Mouse (Mus musculus): ENCODE measurements at regions not wholly inside any gene's neighbourhood (a gene's known extent, or its start where the extent isn't known, plus 50 kb on each side); places are given as distances from the start of the nearest gene placed in this dataset.

DNA sequence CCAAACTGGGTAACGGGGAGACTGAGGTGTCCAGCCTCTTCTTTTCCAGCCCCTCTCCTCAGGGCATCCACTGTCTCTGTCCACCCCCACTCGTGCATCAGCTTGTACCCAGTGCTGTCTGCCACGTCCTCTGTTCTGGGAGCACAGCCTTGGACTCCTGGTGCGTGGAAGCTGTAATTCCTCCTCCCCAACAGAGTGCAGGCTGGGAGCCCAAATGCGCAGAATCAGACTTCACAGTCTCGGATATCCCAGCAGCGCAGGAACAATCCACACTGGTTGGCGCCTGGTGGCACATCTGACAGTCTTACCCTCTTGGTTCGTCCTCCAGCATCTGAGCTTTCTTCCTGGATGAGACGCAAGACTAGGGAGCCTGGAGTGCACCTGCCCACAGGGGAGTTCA, 61.9 kb upstream of the Ipo5 start:
- H3K4me1 ChIP-seq (replicated peaks; ENCODE audit: control insufficient read depth, insufficient read depth, low read length) = no peaks in the 10 kb centered on the region
- no peak overlapping the region for H3K4me2 ChIP-seq (replicated peaks; ENCODE audit: low read depth, low read length)
- H3K9ac ChIP-seq (ENCODE audit: low read depth, low read length) = no peak overlapping the region
- 74% methylated on average over 10 of the region's 10 CpGs for WGBS
- ATAC-seq (ENCODE audit: low FRiP score) (no peak), DNase-seq (ENCODE audit: low spot score) (no peak)
- no peaks in the 10 kb centered on the region for H3K36me3 ChIP-seq (ENCODE audit: control insufficient read depth, insufficient read depth, low read length)
- H3K27ac ChIP-seq (ENCODE audit: low read depth, low read length) = no peak overlapping the region
- no peaks in the 10 kb centered on the region for H3K9me3 ChIP-seq (ENCODE audit: control insufficient read depth, low read length)
- no peaks in the 10 kb centered on the region for H3K27me3 ChIP-seq (ENCODE audit: control insufficient read depth, insufficient read depth, low read length)
- H3K4me3 ChIP-seq (ENCODE audit: low read depth, low read length) = no peak overlapping the region

DNA sequence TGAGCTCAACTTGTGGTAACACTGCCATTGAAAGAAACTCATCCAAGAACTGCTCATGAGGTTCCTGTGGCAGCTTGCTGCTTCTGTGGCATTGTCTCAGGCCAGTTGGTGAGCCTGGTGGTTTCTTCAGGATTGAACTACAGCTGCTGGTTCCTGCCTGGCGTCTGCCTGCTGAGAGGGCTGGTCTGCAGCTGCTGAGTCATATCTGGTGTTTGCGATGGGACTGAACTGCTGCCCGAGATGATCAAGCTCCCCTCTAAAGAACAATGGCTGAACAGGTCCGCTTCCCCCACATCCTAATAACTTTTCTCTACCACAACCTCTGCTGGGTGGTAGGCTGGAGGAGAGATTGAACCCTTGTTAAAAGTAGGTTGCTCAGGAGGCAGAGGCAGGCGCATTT, 57.4 kb upstream of the Ipo5 start:
- WGBS = 80% methylated on average over 5 of the region's 5 CpGs
- no peaks in the 10 kb centered on the region for H3K9me3 ChIP-seq (ENCODE audit: control insufficient read depth, low read length)
- H3K27me3 ChIP-seq (ENCODE audit: control insufficient read depth, insufficient read depth, low read length) = no peaks in the 10 kb centered on the region
- no peak overlapping the region for H3K4me3 ChIP-seq (ENCODE audit: low read depth, low read length)
- no peaks in the 10 kb centered on the region for H3K4me1 ChIP-seq (replicated peaks; ENCODE audit: control insufficient read depth, insufficient read depth, low read length)
- H3K4me2 ChIP-seq (replicated peaks; ENCODE audit: low read depth, low read length) = no peak overlapping the region
- ATAC-seq (ENCODE audit: low FRiP score) (no peak), DNase-seq (ENCODE audit: low spot score) (no peak)
- H3K27ac ChIP-seq (ENCODE audit: low read depth, low read length) = no peak overlapping the region
- H3K36me3 ChIP-seq (ENCODE audit: control insufficient read depth, insufficient read depth, low read length) = no peaks in the 10 kb centered on the region
- H3K9ac ChIP-seq (ENCODE audit: low read depth, low read length) = no peak overlapping the region

DNA sequence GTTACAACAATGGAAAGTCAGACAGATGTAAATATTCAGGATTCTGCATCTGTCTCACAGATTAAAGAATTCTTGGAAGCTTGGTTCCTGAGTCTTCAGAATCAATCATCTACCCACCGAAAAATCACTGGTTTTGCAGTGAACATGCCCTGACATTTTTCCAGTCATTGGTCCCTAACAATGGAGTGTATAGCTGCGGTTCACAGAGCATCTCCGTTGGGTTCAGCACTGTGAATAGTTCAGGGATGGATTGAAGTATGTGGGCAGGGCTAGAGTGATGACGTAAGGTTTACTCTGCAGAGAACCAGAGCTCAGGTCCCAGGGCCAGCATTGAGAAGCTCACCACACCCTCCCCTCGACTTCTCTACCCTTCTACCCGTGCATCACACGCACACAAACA, 56.5 kb upstream of the Ipo5 start:
- WGBS = 58% methylated on average over 7 of the region's 7 CpGs
- no peak overlapping the region for H3K9ac ChIP-seq (ENCODE audit: low read depth, low read length)
- H3K27me3 ChIP-seq (ENCODE audit: control insufficient read depth, insufficient read depth, low read length) = no peaks in the 10 kb centered on the region
- H3K27ac ChIP-seq (ENCODE audit: low read depth, low read length) = no peak overlapping the region
- DNase-seq (ENCODE audit: low spot score) (no peak), ATAC-seq (ENCODE audit: low FRiP score) (peak; percentile 54; the same call in 1 of the 2 replicates)
- no peaks in the 10 kb centered on the region for H3K4me1 ChIP-seq (replicated peaks; ENCODE audit: control insufficient read depth, insufficient read depth, low read length)
- no peaks in the 10 kb centered on the region for H3K36me3 ChIP-seq (ENCODE audit: control insufficient read depth, insufficient read depth, low read length)
- H3K4me2 ChIP-seq (replicated peaks; ENCODE audit: low read depth, low read length) = no peak overlapping the region
- no peaks in the 10 kb centered on the region for H3K9me3 ChIP-seq (ENCODE audit: control insufficient read depth, low read length)
- no peak overlapping the region for H3K4me3 ChIP-seq (ENCODE audit: low read depth, low read length)

GRCm38 (mm10) chr14:120855181-120855580, 55.8 kb upstream of the Ipo5 start:
- WGBS = 97% methylated on average over 13 of the region's 13 CpGs
- H3K36me3 ChIP-seq (ENCODE audit: control insufficient read depth, insufficient read depth, low read length) = no peaks in the 10 kb centered on the region
- no peak overlapping the region for H3K9ac ChIP-seq (ENCODE audit: low read depth, low read length)
- no peaks in the 10 kb centered on the region for H3K27me3 ChIP-seq (ENCODE audit: control insufficient read depth, insufficient read depth, low read length)
- no peak overlapping the region for H3K27ac ChIP-seq (ENCODE audit: low read depth, low read length)
- ATAC-seq (ENCODE audit: low FRiP score) (no peak), DNase-seq (ENCODE audit: low spot score) (no peak)
- H3K4me2 ChIP-seq (replicated peaks; ENCODE audit: low read depth, low read length) = no peak overlapping the region
- H3K9me3 ChIP-seq (ENCODE audit: control insufficient read depth, low read length) = no peaks in the 10 kb centered on the region
- H3K4me1 ChIP-seq (replicated peaks; ENCODE audit: control insufficient read depth, insufficient read depth, low read length) = no peaks in the 10 kb centered on the region
- no peak overlapping the region for H3K4me3 ChIP-seq (ENCODE audit: low read depth, low read length)
